Mouse (Mus musculus) limb, embryonic 14.5 days (tissue): ENCODE measurements around the gene Frem2. TPM values are rescaled to one million over a fixed set of nuclear protein-coding genes. Genes with fewer than 3 reads are reported as not detected.

Experiments
- ATAC-seq: fragments of 200-750 bp; cut with Nextera tagmentation; 2 replicates; pipeline ENCODE4 v1.8.0; 2017; ENCODE audit warnings: low read depth, moderate number of reproducible peaks, moderate TSS enrichment; ENCODE audit not compliant: low FRiP score
- DNase-seq: peaks from one replicate; pipeline ENCODE4 v3.0.0-alpha.2; 2015; ENCODE audit warnings: low spot score
- H3K27ac ChIP-seq: fragments of 300-500 bp; sonication (generic); replicated peaks from 2 replicates; pipeline ENCODE4 v1.5.1; 2014; ENCODE audit warnings: low read depth, mild to moderate bottlenecking, low read length, moderate library complexity, mixed read lengths
- H3K27me3 ChIP-seq: fragments of 300-500 bp; sonication (generic); 2 replicates; pipeline ENCODE4 v1.6.1; 2014; ENCODE audit warnings: low read length, mixed read lengths; ENCODE audit not compliant: control insufficient read depth, insufficient read depth
- H3K36me3 ChIP-seq: fragments of 300-500 bp; sonication (generic); 2 replicates; pipeline ENCODE4 v1.6.1; 2014; ENCODE audit warnings: mild to moderate bottlenecking, low read length, moderate library complexity, mixed read lengths; ENCODE audit not compliant: control insufficient read depth, insufficient read depth
- H3K4me1 ChIP-seq: fragments of 300-500 bp; sonication (generic); 2 replicates; pipeline ENCODE4 v1.6.1; 2014; ENCODE audit warnings: antibody characterized with exemption, low read length, mixed read lengths; ENCODE audit not compliant: control insufficient read depth, insufficient read depth
- H3K4me2 ChIP-seq: fragments of 300-500 bp; sonication (generic); replicated peaks from 2 replicates; pipeline ENCODE4 v1.6.1; 2014; ENCODE audit warnings: low read depth, mild to moderate bottlenecking, low read length, moderate library complexity; ENCODE audit not compliant: severe bottlenecking
- H3K4me3 ChIP-seq: fragments of 300-500 bp; sonication (generic); replicated peaks from 2 replicates; pipeline ENCODE4 v1.5.1; 2014; ENCODE audit warnings: low read length
- H3K9ac ChIP-seq: fragments of 300-500 bp; sonication (generic); 2 replicates; pipeline ENCODE4 v1.6.1; 2014; ENCODE audit warnings: mild to moderate bottlenecking, low read depth, low read length, moderate library complexity; ENCODE audit not compliant: severe bottlenecking
- H3K9me3 ChIP-seq: fragments of 300-500 bp; sonication (generic); 2 replicates; pipeline ENCODE4 v1.6.1; 2016; ENCODE audit warnings: low read length; ENCODE audit not compliant: control insufficient read depth
- POLR2A ChIP-seq: fragments of 200-500 bp; IDR thresholded peaks from 2 replicates; pipeline ENCODE4 v1.8.0; 2012; ENCODE audit warnings: inconsistent platforms, mild to moderate bottlenecking, moderate library complexity, borderline replicate concordance; ENCODE audit not compliant: insufficient read depth, insufficient read length; ENCODE audit errors: extremely low read depth
- WGBS: fragments of 180-500 bp; shearing (Covaris S2); extraction: QIAGEN DNeasy Blood & Tissue Kit; methylation state at CpG from one replicate; pipeline ENCODE4 v1.1.7; 2014; 5-methylcytosine and 5-hydroxymethylcytosine counted together
- polyA plus RNA-seq, 2 experiments: library from polyadenylated mRNA; depleted of rRNA in 1 of 2; stranded (reverse) in 1 of 2; unstranded in 1 of 2; fragments of >200 nt; fragmentation: Nextera tagmentation in 1 of 2; extraction: Ambion mirVana in 1 of 2; gene quantifications; 2 replicates each; pipeline versions ENCODE4 v1.2.1 to v1.2.3; 2012 to 2014

Gene Frem2
- polyA plus RNA-seq, 2 experiments, result 10.9 to 15.2 TPM

- DNase-seq (no peak), ATAC-seq (no peak)
- H3K4me3 ChIP-seq, result no peak overlapping the region
- H3K9ac ChIP-seq, result no peak overlapping the region
- no peak overlapping the region for H3K4me2 ChIP-seq
- peaks cover 60% of the 10 kb centered on the region for H3K36me3 ChIP-seq
- 95% methylated on average over 5 of the region's 5 CpGs for WGBS
- no peaks in the 10 kb centered on the region for H3K27me3 ChIP-seq
- H3K27ac ChIP-seq, result no peak overlapping the region
- TF ChIP-seq POLR2A, result no peak
- H3K9me3 ChIP-seq, result no peaks in the 10 kb centered on the region
- peaks cover 12% of the 10 kb centered on the region for H3K4me1 ChIP-seq
Measured at GRCm38 (mm10) chr3:53469650-53470049, 187.5 kb downstream of the Frem2 start.

GRCm38 (mm10) chr3:53467356-53467755 is 189.8 kb downstream of the Frem2 start:
- H3K4me2 ChIP-seq, result no peak overlapping the region
- DNase-seq, result no peak
- no peak for TF ChIP-seq POLR2A
- no peak overlapping the region for H3K9ac ChIP-seq
- H3K4me1 ChIP-seq, result peaks cover 14% of the 10 kb centered on the region
- H3K27ac ChIP-seq, result no peak overlapping the region
- H3K9me3 ChIP-seq, result no peaks in the 10 kb centered on the region
- ATAC-seq, result no peak
- H3K4me3 ChIP-seq, result no peak overlapping the region
- peaks cover 37% of the 10 kb centered on the region for H3K36me3 ChIP-seq
- no peaks in the 10 kb centered on the region for H3K27me3 ChIP-seq
- 82% methylated on average over 4 of the region's 5 CpGs for WGBS

- Histone ChIP-seq H3K9me3 (no peaks in the 10 kb centered on the region), H3K4me2 (no peak overlapping the region), H3K36me3 (peaks cover 28% of the 10 kb centered on the region), H3K4me1 (peaks cover 17% of the 10 kb centered on the region), H3K27me3 (no peaks in the 10 kb centered on the region), H3K27ac (no peak overlapping the region), H3K9ac (no peak overlapping the region), H3K4me3 (no peak overlapping the region)
- ATAC-seq (no peak), DNase-seq (no peak)
- no peak for TF ChIP-seq POLR2A
- WGBS, result 83% methylated on average over 9 of the region's 9 CpGs
Measured at GRCm38 (mm10) chr3:53466481-53466880, 190.7 kb downstream of the Frem2 start.

DNA sequence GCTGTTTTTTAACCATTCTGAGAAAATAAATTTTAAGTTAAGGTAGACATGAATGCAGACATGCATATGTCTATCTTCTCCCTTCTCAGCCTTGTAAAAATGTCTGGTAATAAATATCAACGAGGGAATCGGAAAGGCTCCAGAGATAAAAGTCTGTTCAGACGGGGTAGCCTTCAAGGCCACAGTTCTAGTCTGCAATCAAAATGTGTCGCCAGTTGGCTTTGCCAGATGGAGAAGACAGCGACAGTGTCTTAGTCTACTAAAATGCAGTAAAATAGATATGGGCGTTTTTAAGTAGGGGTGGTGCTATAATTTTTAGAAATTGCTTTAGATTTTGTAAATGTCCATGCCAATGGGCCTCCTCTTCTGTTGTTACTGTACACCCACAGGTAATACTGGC is 191.8 kb downstream of the Frem2 start:
- TF ChIP-seq POLR2A, result no peak
- H3K27ac ChIP-seq, result no peak overlapping the region
- H3K27me3 ChIP-seq, result no peaks in the 10 kb centered on the region
- peaks cover 20% of the 10 kb centered on the region for H3K36me3 ChIP-seq
- 32% methylated on average over 6 of the region's 6 CpGs for WGBS
- DNase-seq (no peak), ATAC-seq (no peak)
- H3K4me3 ChIP-seq, result peak overlapping the region; percentile 88
- peak overlapping the region; percentile 88 for H3K4me2 ChIP-seq
- no peaks in the 10 kb centered on the region for H3K9me3 ChIP-seq
- no peak overlapping the region for H3K9ac ChIP-seq
- H3K4me1 ChIP-seq, result peaks cover 17% of the 10 kb centered on the region

DNA sequence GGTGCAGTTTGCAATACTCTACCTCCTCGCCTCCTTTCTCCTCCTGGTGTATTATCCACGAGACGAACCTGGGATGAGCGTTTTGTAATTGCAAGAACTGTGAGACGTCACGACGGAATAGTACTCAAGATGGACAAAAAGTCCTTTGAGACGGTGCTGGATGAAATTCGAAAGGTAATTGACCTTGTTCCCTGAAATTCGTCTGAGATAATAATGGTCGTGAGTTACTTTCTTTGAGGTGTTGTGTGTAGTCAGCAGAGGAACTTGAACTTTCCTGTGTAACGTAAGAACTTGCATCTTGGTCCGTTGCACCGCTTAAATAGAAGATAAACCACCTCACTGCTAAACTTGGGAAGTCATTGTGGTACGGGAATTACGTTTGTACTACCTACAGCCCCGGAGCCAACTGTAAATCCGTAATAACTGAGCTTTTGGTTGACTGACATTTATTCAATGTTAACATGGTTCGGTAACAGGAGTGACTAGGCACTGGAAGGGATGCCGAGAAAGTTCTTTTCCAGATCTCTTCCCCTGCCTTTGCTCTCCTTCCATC is 192.9 kb downstream of the Frem2 start:
- TF ChIP-seq POLR2A, result no peak

More for the DNA sequence above, 192.9 kb downstream of the Frem2 start:
- Histone ChIP-seq H3K4me3 (peak overlapping the region; percentile 88), H3K36me3 (peaks cover 21% of the 10 kb centered on the region), H3K9me3 (no peaks in the 10 kb centered on the region), H3K4me1 (peaks cover 17% of the 10 kb centered on the region), H3K9ac (peak overlapping the region; percentile 93), H3K4me2 (peak overlapping the region; percentile 88), H3K27me3 (no peaks in the 10 kb centered on the region), H3K27ac (peak overlapping the region; percentile 87)
- ATAC-seq, result no peak
- under 1% methylated on average over 20 of the region's 20 CpGs for WGBS
- no peak for DNase-seq

Other genes with a start within 250 kb of the Frem2 start
- gene Nhlrc3, start 194.0 kb downstream of the Frem2 start, polyA plus RNA-seq (2012; rRNA removed), result 11.7 and 13.6 TPM in 2 replicates
- 10.4 and 11.0 TPM in 2 replicates for gene Nhlrc3, start 194.0 kb downstream of the Frem2 start, polyA plus RNA-seq (2014; fragmentation: Nextera tagmentation; extraction: Ambion mirVana)
- gene Proser1, start 193.7 kb downstream of the Frem2 start, polyA plus RNA-seq (2012; rRNA removed), result 23.9 and 36.2 TPM in 2 replicates
- gene Proser1, start 193.7 kb downstream of the Frem2 start, polyA plus RNA-seq (2014; fragmentation: Nextera tagmentation; extraction: Ambion mirVana), result 15.1 and 17.4 TPM in 2 replicates
- gene Stoml3, start 168.7 kb downstream of the Frem2 start, polyA plus RNA-seq (2012; rRNA removed), result 0.03 and 0.05 TPM in 2 replicates
- gene Stoml3, start 168.7 kb downstream of the Frem2 start, polyA plus RNA-seq (2014; fragmentation: Nextera tagmentation; extraction: Ambion mirVana), result 0.14 TPM in 1 of 2 replicates, not detected in the other
- gene Gm10985, start 187.7 kb upstream of the Frem2 start, polyA plus RNA-seq (2012; rRNA removed), result not detected in 2 replicates
- not detected in 2 replicates for gene Gm10985, start 187.7 kb upstream of the Frem2 start, polyA plus RNA-seq (2014; fragmentation: Nextera tagmentation; extraction: Ambion mirVana)
- gene Ufm1, start 206.5 kb upstream of the Frem2 start, polyA plus RNA-seq (2012; rRNA removed), result 39.4 and 42.2 TPM in 2 replicates
- 100 and 103 TPM in 2 replicates for gene Ufm1, start 206.5 kb upstream of the Frem2 start, polyA plus RNA-seq (2014; fragmentation: Nextera tagmentation; extraction: Ambion mirVana)